Mouse (Mus musculus) heart, embryonic 16.5 days (tissue): ENCODE results near the gene Ift172. TPM values are rescaled to one million over a fixed set of nuclear protein-coding genes. Genes with fewer than 3 reads are reported as not detected.

Source experiments
- ATAC-seq: fragments of 200-750 bp; cut with Nextera tagmentation; replicated peaks from 2 replicates; pipeline ENCODE4 v1.8.0; 2017; ENCODE audit warnings: moderate number of reproducible peaks; ENCODE audit not compliant: insufficient read depth, low FRiP score; ENCODE audit errors: extremely low read depth
- H3K27ac ChIP-seq: fragments of 300-500 bp; sonication (generic); 2 replicates; pipeline ENCODE4 v1.5.1; 2014; ENCODE audit warnings: mild to moderate bottlenecking, low read length, control low read depth, moderate library complexity
- H3K27me3 ChIP-seq: fragments of 300-500 bp; sonication (generic); 2 replicates; pipeline ENCODE4 v1.6.1; 2014; ENCODE audit warnings: low read length, mixed read lengths; ENCODE audit not compliant: control insufficient read depth, insufficient read depth
- H3K36me3 ChIP-seq: fragments of 300-500 bp; sonication (generic); 2 replicates; pipeline ENCODE4 v1.6.1; 2014; ENCODE audit not compliant: control insufficient read depth, insufficient read depth
- H3K4me1 ChIP-seq: fragments of 300-500 bp; sonication (generic); 2 replicates; pipeline ENCODE4 v1.6.1; 2014; ENCODE audit warnings: low read length, mixed read lengths; ENCODE audit not compliant: control insufficient read depth, insufficient read depth
- H3K4me2 ChIP-seq: fragments of 300-500 bp; sonication (generic); 2 replicates; pipeline ENCODE4 v1.6.1; 2014; ENCODE audit warnings: low read depth, mild to moderate bottlenecking, control low read depth, low read length
- H3K4me3 ChIP-seq: fragments of 300-500 bp; sonication (generic); 2 replicates; pipeline ENCODE4 v1.5.1; 2014; ENCODE audit warnings: mild to moderate bottlenecking, control low read depth, low read length
- H3K9ac ChIP-seq: fragments of 300-500 bp; sonication (generic); 2 replicates; pipeline ENCODE4 v1.6.1; 2014; ENCODE audit warnings: low read length, control low read depth
- H3K9me3 ChIP-seq: fragments of 300-500 bp; sonication (generic); replicated peaks from 2 replicates; pipeline ENCODE4 v1.6.1; 2016; ENCODE audit warnings: low read length; ENCODE audit not compliant: control insufficient read depth
- WGBS: fragments of 180-500 bp; shearing (Covaris S2); extraction: QIAGEN DNeasy Blood & Tissue Kit; methylation state at CpG from one replicate; pipeline ENCODE4 v1.1.7; 2014; 5-methylcytosine and 5-hydroxymethylcytosine counted together
- polyA plus RNA-seq: library from polyadenylated mRNA; unstranded; fragments of >200 nt; fragmentation: Nextera tagmentation; extraction: Ambion mirVana; gene quantifications from 2 replicates; pipeline ENCODE4 v1.2.1, GENCODE M21; 2015

The Ift172 gene
- polyA plus RNA-seq, 1 experiment from 2014 or later = 22.3 TPM

DNA sequence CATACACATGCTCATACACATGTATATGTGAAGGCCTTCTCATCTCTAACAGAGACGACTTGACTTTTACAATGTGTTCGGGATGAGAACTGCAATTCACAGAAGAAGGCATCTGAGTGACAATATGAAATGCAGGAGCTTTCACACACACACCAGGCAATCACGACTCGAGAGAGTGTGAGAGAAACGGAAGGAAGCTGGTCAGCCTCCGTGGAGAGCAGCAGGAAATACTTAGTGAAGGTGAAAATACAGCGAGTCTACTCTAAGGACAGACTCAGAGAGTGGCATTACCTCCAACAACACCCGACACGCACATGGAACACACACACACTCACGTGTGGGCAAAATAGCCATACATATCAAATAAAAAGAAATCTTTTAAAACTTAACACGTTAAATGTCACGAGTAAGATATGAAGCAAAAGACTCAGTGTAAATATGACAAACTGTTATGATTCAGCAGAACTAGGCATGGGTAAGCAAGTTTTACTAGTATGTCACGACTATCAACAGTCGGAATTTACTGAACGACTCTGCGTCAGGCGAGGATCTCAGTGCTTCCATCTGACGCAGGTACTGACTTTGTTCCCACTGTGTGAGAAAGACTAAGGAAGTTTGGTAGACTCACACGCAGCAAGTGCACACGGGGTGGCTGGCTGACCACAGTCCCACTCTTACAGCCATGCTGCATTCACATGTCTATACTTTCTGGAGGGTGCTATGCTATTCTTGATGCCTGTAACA lies 11.5 kb downstream of the Ift172 start:
- no peaks in the 10 kb centered on the region for H3K27me3 ChIP-seq
- H3K4me2 ChIP-seq = no peak overlapping the region
- no peak for ATAC-seq
- H3K4me3 ChIP-seq = no peak overlapping the region
- no peak overlapping the region for H3K27ac ChIP-seq
- H3K36me3 ChIP-seq = peaks cover 36% of the 10 kb centered on the region
- no peak overlapping the region for H3K9ac ChIP-seq
- H3K4me1 ChIP-seq = no peaks in the 10 kb centered on the region
- H3K9me3 ChIP-seq = no peaks in the 10 kb centered on the region
- 82% methylated on average over 20 of the region's 20 CpGs for WGBS

DNA sequence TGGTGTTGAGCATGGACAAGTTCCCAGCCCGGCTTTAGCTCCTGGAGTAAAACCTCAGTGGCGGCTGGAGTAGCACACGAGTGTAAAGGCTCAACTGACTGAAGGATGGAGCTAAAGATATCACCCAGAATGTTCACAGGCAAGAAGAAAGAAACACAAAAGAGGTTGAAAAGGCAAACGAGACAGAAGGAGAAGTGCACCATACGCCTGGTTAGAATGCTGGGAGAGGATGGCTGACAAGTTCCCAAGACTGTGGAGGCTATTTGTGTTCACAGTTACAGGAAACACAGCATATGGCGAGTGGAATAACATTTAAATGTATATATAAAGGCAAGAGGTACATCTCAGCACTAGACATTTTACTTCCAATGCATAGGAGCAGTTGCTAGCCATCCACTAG lies 17.9 kb downstream of the Ift172 start:
- Histone ChIP-seq H3K4me1 (no peaks in the 10 kb centered on the region), H3K4me2 (no peak overlapping the region), H3K9me3 (no peaks in the 10 kb centered on the region), H3K36me3 (peaks cover 26% of the 10 kb centered on the region), H3K27me3 (no peaks in the 10 kb centered on the region), H3K4me3 (no peak overlapping the region), H3K9ac (no peak overlapping the region), H3K27ac (no peak overlapping the region)
- ATAC-seq = no peak
- WGBS = 79% methylated on average over 6 of the region's 6 CpGs

DNA sequence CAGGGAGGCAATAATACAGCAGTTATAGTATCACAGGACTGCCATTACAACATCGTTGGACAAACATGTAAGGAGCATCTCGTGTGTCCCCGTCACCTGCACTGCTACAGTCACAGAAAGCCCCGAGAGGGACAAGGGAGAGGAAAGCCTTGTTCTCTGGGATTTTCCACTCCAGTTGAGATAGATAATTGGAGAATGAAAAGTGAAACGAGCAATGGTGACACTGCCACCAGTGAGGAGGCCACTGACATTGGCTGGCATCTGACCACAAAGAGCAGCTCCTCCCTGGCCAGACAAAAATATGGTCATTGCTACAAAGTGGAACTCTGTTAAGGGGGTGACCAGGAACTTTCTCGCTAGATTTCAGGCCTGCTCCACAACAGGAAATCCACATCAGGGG lies 23.2 kb downstream of the Ift172 start:
- Histone ChIP-seq H3K27ac (no peak overlapping the region), H3K9me3 (no peaks in the 10 kb centered on the region), H3K27me3 (no peaks in the 10 kb centered on the region), H3K36me3 (peaks cover 35% of the 10 kb centered on the region), H3K4me3 (no peak overlapping the region), H3K4me2 (no peak overlapping the region), H3K4me1 (no peaks in the 10 kb centered on the region), H3K9ac (no peak overlapping the region)
- 81% methylated on average over 6 of the region's 6 CpGs for WGBS
- ATAC-seq = no peak

DNA sequence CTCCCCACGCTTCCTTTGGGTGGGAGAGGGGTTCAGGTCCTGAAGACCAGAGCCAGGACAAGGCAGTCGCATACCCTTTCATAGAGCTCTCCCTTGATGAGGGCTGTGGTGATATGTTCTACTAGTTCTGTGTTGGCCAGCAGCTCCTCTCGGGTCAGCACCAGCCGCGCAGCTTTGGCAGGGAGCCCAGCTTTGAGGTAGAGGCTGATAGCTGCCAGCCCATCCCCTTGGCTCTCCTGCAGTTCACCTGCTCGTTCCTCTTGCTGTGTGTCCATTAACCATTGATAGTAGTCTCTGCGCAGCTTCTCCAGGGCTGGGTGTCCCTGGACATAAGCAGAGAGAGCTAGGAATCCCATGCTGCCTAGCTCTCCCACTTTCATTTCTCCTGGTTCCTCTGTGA lies 24.8 kb downstream of the Ift172 start:
- H3K4me3 ChIP-seq = no peak overlapping the region
- no peaks in the 10 kb centered on the region for H3K27me3 ChIP-seq
- no peak overlapping the region for H3K4me2 ChIP-seq
- H3K4me1 ChIP-seq = no peaks in the 10 kb centered on the region
- ATAC-seq = no peak
- H3K9ac ChIP-seq = no peak overlapping the region
- peaks cover 31% of the 10 kb centered on the region for H3K36me3 ChIP-seq
- no peak overlapping the region for H3K27ac ChIP-seq
- no peaks in the 10 kb centered on the region for H3K9me3 ChIP-seq
- WGBS = 66% methylated on average over 7 of the region's 7 CpGs

DNA sequence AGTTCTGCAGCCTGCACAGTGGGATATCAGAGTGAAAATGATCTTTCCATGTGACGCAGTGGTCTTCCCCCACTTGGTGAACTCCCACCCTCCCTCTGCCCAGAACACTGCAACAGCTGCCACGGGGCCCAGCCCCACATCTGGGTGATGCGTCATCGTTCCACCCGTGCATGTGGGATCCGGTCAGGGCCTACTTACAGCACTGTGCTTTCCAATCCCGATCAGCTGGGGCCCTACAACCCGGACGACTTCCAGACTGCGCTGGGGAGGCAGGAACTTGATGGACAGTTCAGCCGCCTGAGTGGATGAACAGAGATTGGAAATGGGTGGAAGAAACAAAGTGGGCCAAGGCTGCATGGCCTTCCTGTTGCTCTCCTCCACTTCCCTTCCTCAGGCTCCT lies 33.3 kb downstream of the Ift172 start:
- H3K9me3 ChIP-seq = no peaks in the 10 kb centered on the region
- WGBS = 83% methylated on average over 11 of the region's 11 CpGs
- no peak overlapping the region for H3K4me3 ChIP-seq
- ATAC-seq = no peak
- 0 out of 2 replicates have a peak, but pooled peaks cover 4% of the 10 kb centered on the region for H3K4me1 ChIP-seq
- no peaks in the 10 kb centered on the region for H3K27me3 ChIP-seq
- no peak overlapping the region for H3K4me2 ChIP-seq
- H3K36me3 ChIP-seq = peaks cover 8% of the 10 kb centered on the region
- no peak overlapping the region for H3K27ac ChIP-seq
- H3K9ac ChIP-seq = no peak overlapping the region

DNA sequence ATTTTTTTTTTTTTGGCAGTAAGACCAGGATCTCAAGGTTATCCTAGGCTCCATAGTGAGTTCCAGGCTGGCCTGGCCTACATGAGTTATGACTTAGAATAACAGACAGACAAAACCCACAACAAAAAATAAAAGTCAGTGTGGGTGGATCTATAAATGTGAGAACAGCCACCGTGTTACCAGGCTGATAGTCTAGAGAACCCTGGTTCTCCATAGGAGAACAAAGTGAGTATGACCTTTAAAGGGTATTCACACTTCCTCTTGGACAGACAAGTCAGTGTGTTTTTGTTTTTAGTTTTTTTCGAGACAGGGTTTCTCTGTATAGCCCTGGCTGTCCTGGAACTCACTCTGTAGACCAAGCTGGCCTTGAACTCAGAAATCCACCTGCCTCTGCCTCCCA lies 34.9 kb downstream of the Ift172 start:
- no peak overlapping the region for H3K4me2 ChIP-seq
- no peak overlapping the region for H3K27ac ChIP-seq
- H3K4me3 ChIP-seq = no peak overlapping the region
- peaks cover 14% of the 10 kb centered on the region for H3K36me3 ChIP-seq
- H3K9me3 ChIP-seq = no peaks in the 10 kb centered on the region
- no peak overlapping the region for H3K9ac ChIP-seq
- 75% methylated on average over 2 of the region's 2 CpGs for WGBS
- no peaks in the 10 kb centered on the region for H3K27me3 ChIP-seq
- ATAC-seq = no peak
- peaks cover 9% of the 10 kb centered on the region for H3K4me1 ChIP-seq

DNA sequence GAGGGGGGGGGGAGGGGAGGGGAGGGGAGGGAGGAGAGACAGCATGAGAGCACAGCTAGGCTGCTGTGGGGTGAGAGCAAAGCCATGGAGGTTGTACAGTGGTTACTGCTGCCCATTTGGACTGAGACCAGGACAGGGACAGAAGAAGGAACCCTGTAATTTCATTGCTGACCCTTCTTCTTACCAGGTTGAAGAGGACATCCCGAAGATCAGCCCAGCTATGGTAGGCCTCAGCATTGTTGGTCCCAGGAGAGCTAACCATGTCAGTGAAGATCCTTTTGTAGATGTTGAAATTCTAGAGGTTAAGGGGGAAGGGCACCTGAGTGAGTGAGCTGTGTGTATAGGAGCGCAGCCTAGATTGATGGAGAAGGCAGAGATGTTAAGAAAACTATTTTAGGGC lies 35.5 kb downstream of the Ift172 start:
- H3K9ac ChIP-seq = no peak overlapping the region
- no peak overlapping the region for H3K27ac ChIP-seq
- no peaks in the 10 kb centered on the region for H3K27me3 ChIP-seq
- peaks cover 20% of the 10 kb centered on the region for H3K36me3 ChIP-seq
- peaks cover 10% of the 10 kb centered on the region for H3K4me1 ChIP-seq
- H3K4me2 ChIP-seq = no peak overlapping the region
- no peak overlapping the region for H3K4me3 ChIP-seq
- ATAC-seq = no peak
- no peaks in the 10 kb centered on the region for H3K9me3 ChIP-seq
- WGBS = 98% methylated on average over 2 of the region's 2 CpGs

DNA sequence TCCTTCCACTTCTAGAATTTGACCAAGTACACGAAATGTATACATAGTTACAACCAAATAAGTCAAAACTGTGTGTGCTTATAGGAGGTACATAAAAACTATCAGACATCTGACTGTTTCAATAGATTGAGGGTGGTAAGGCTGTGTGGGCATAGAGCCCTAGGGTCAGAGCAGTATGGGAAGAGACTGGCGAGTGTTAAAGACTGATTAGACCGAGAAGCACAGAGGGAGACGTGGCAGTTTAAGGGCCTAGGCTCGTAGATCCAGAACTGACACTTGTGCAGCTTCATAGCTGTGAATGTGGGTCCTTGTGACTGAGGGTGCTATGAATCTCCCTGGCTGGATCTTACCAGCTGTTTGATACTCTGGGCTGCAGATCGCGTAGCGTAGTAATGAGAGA lies 36.0 kb downstream of the Ift172 start:
- no peaks in the 10 kb centered on the region for H3K27me3 ChIP-seq
- H3K27ac ChIP-seq = 0 out of 2 replicates have a peak overlapping the region, but pooled peaks have one; percentile 38
- H3K4me3 ChIP-seq = no peak overlapping the region
- peaks cover 10% of the 10 kb centered on the region for H3K4me1 ChIP-seq
- H3K36me3 ChIP-seq = peaks cover 25% of the 10 kb centered on the region
- H3K9ac ChIP-seq = no peak overlapping the region
- no peaks in the 10 kb centered on the region for H3K9me3 ChIP-seq
- WGBS = 78% methylated on average over 8 of the region's 8 CpGs
- no peak overlapping the region for H3K4me2 ChIP-seq
- no peak for ATAC-seq

DNA sequence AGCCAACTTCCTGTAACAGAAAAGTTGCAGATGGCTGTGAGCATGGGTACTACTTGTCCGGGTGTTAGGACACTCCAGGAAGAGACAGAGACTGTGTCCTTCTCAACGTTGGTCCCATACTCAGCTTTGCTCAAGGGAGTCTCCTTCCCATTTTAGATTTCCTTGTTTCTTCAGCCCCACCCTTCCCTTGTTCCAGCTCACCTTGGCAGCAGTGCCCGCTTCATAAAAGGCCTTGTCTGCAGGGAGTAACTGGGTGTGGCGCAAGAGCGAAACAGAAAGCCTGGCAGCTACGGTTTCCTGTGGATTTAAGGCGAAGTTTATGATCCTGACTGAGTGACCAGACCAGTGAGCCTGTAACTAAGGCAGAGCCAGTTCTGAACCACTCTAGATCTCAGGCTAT lies 36.5 kb downstream of the Ift172 start:
- no peak for ATAC-seq
- peaks cover 11% of the 10 kb centered on the region for H3K4me1 ChIP-seq
- no peak overlapping the region for H3K9ac ChIP-seq
- no peak overlapping the region for H3K4me3 ChIP-seq
- peak overlapping the region; percentile 49; the same call in 1 of the 2 replicates for H3K27ac ChIP-seq
- no peaks in the 10 kb centered on the region for H3K9me3 ChIP-seq
- H3K27me3 ChIP-seq = no peaks in the 10 kb centered on the region
- H3K4me2 ChIP-seq = no peak overlapping the region
- H3K36me3 ChIP-seq = peaks cover 27% of the 10 kb centered on the region
- 66% methylated on average over 7 of the region's 7 CpGs for WGBS
